Comparison of ENCODE assay signal across 25 mouse cellular contexts in the genomic region with DNA sequence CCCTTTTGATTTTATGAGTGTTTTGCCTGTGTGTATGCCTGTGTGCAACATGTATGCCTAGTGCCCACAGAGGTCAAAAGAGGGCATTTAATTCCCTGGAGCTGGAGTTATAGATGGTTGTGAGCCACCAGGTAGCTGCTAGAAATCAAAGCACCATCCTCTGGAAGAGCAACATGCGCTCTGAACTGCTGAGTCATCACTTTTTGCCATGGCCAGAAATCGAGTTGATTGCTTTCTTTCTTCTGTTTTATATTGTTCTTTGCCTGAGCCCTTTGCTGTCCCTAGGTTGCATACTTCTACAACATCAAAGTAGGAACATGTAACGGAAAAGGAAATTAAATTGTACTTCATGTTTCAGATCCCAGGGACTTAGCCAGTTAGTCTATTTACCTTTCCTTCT.
"Had no signal": no experiment of that assay in that cellular context is flagged by ENCODE, and none has a peak within 500 bp of the region (broad histone marks: within the 10 kb centered on the region; RNA-seq: fewer than 3 reads in every experiment).

No protein-coding gene starts in this region.

- H3K4me3 ChIP-seq: heart, adult 2 months; heart, embryonic 13.5 days; heart, embryonic 15.5 days; hindbrain, embryonic 13.5 days; hindbrain, embryonic 15.5 days; kidney, embryonic 15.5 days; limb, embryonic 13.5 days; limb, embryonic 15.5 days; liver, embryonic 13.5 days had no signal

- DNase-seq: gastrocnemius, postnatal 14 days; gastrocnemius, postnatal 36 days; heart, adult 2 months; heart, postnatal 14 days; heart, postnatal 36 days; kidney, adult 11 months; kidney, adult 2 months; kidney, adult 9 months; kidney, postnatal 14 days; kidney, postnatal 36 days; layer of hippocampus, adult 9-11 months; layer of hippocampus, postnatal 36 days; left cerebral cortex, postnatal 4 days; liver, embryonic 13.5 days had no signal

- H3K9ac ChIP-seq: heart, embryonic 13.5 days; heart, embryonic 15.5 days; hindbrain, embryonic 13.5 days; hindbrain, embryonic 15.5 days; kidney, embryonic 15.5 days; limb, embryonic 13.5 days; limb, embryonic 15.5 days; liver, embryonic 13.5 days had no signal

- H3K27me3 ChIP-seq: heart, embryonic 13.5 days; heart, embryonic 15.5 days; hindbrain, embryonic 13.5 days; hindbrain, embryonic 15.5 days; kidney, embryonic 15.5 days; limb, embryonic 13.5 days; limb, embryonic 15.5 days; liver, embryonic 13.5 days had no signal

- H3K9me3 ChIP-seq: heart, embryonic 13.5 days; heart, embryonic 15.5 days; hindbrain, embryonic 13.5 days; hindbrain, embryonic 15.5 days; kidney, embryonic 15.5 days; limb, embryonic 13.5 days; limb, embryonic 15.5 days; liver, embryonic 13.5 days had no signal

- H3K36me3 ChIP-seq: heart, embryonic 15.5 days had no signal

- H3K4me2 ChIP-seq: heart, embryonic 11.5 days; heart, embryonic 13.5 days; heart, embryonic 15.5 days; hindbrain, embryonic 13.5 days; hindbrain, embryonic 15.5 days; kidney, embryonic 15.5 days; limb, embryonic 13.5 days; limb, embryonic 15.5 days; liver, embryonic 11.5 days; liver, embryonic 13.5 days had no signal

- H3K27ac ChIP-seq: heart, embryonic 13.5 days; heart, embryonic 15.5 days; hindbrain, embryonic 13.5 days; hindbrain, embryonic 15.5 days; hindbrain, postnatal 0 days; kidney, embryonic 15.5 days; kidney, postnatal 0 days; limb, embryonic 13.5 days; limb, embryonic 15.5 days; liver, embryonic 13.5 days had no signal
